Mouse (Mus musculus): Measurements from ENCODE around the gene Nek8. TPM values are rescaled to one million over a fixed set of nuclear protein-coding genes. Genes with fewer than 3 reads are reported as not detected.
A peak's percentile ranks its signal among the peaks of the same experiment; 100 is the strongest.

The Nek8 gene
- polyA plus RNA-seq, 1 experiment from 2014 or later: 13.5 TPM

DNA sequence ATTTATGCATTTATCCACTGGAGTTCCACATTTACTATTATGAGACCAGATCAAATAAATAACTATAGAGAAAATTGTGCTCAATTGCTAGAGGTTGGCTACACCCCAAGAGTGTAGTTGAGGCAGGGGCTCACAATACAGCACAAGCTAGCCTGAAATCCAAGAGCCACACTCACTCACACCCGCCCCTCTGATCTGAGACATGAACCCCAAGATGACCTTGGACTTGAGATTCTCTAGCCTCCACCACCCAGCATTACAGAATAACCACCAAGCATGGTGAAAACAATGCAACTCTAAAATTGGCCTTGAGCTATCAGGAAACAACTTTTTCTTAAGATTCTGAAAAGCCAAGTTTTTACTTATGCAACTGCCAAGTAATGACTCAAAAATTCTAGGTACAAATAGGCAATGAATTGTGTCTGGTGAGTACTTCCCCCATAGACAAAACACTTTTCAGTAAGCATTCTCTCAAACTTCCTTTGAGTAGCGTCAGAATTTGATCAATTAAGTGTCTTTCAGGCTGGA lies 5.4 kb upstream of the Nek8 start:
- no peak for DNase-seq (ENCODE audit: low spot score)
- H3K4me3 ChIP-seq: peak overlapping the region; percentile 95
- no peaks in the 10 kb centered on the region for H3K9me3 ChIP-seq
- peaks cover 41% of the 10 kb centered on the region for H3K36me3 ChIP-seq (replicated peaks)
- H3K4me1 ChIP-seq: peaks cover 61% of the 10 kb centered on the region
- 47% methylated on average over 2 of the region's 2 CpGs for WGBS
- H3K27me3 ChIP-seq (replicated peaks; ENCODE audit: low read depth, poor library complexity, severe bottlenecking): no peaks in the 10 kb centered on the region
- peak overlapping the region; percentile 99; the same call in 1 of the 2 replicates for H3K27ac ChIP-seq (replicated peaks)

DNA sequence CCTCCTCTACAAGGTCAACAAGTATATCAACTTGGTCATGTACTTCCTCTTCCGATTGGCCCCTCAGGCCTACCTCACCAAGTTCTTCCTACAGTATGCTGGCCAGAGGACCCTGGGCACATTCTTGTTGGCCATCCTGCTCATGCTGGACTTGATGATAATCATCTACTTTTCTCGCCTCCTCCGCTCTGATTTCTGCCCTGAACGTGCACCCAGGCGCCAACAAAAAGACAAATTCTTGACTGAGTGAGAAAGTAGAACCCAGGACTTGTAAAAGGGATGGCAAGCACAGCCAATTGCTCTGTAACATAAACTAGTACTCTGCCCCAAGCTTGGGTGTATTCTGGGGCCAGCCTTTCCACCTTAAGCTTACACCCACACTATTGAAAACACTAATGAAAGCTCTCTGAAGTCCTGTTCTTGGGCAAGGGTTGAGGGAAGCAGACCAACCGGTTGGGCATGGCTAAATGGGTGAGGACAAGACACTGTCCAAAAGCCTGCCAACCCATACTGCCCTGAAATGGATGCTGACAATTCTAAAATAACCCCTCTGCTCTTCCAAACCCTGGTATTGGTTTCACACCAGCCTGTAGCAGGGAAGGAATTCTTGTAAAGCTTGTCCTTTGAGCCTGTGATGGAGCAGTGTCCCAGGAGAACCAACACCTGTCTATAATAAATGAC lies 3.7 kb upstream of the Nek8 start:
- DNase-seq (ENCODE audit: low spot score): no peak
- 75% methylated on average over 6 of the region's 6 CpGs for WGBS
- Histone ChIP-seq H3K36me3 (replicated peaks) (peaks cover 41% of the 10 kb centered on the region), H3K9me3 (no peaks in the 10 kb centered on the region), H3K27me3 (replicated peaks; ENCODE audit: low read depth, poor library complexity, severe bottlenecking) (no peaks in the 10 kb centered on the region), H3K4me1 (peaks cover 69% of the 10 kb centered on the region), H3K4me3 (peak overlapping the region; percentile 70), H3K27ac (replicated peaks) (no peak overlapping the region)

DNA sequence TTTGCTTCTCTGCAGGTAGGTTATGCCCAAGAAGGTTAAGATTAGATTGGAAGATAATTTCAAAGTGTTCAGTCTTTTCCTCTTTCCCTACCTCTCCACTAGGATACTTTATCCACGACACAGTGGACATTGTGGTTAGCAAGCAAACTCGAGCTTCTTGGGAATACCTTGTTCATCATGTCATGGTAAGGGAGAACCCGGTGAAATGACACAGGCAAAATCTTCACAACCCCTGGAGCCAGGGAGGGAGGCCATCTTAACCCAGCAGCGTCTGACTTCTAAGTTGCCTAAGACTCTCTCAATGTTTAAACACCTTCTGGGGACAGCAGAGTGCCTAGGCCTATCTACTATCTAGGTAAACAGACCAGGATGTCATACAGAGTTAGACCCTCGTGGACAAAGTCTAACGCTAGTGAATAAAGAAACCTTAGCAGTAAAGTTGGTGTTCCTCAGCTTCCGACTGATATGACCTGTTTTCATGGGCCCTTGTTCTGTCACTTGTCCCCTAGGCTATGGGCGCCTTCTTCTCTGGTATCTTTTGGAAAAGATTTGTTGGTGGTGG lies 3.0 kb upstream of the Nek8 start:
- peaks cover 41% of the 10 kb centered on the region for H3K36me3 ChIP-seq (replicated peaks)
- H3K27me3 ChIP-seq (replicated peaks; ENCODE audit: low read depth, poor library complexity, severe bottlenecking): no peaks in the 10 kb centered on the region
- H3K27ac ChIP-seq (replicated peaks): peak overlapping the region; percentile 92
- H3K9me3 ChIP-seq: no peaks in the 10 kb centered on the region
- peak overlapping the region; percentile 70 for H3K4me3 ChIP-seq
- no peak for DNase-seq (ENCODE audit: low spot score)
- WGBS: 33% methylated on average over 8 of the region's 8 CpGs
- H3K4me1 ChIP-seq: peaks cover 75% of the 10 kb centered on the region

DNA sequence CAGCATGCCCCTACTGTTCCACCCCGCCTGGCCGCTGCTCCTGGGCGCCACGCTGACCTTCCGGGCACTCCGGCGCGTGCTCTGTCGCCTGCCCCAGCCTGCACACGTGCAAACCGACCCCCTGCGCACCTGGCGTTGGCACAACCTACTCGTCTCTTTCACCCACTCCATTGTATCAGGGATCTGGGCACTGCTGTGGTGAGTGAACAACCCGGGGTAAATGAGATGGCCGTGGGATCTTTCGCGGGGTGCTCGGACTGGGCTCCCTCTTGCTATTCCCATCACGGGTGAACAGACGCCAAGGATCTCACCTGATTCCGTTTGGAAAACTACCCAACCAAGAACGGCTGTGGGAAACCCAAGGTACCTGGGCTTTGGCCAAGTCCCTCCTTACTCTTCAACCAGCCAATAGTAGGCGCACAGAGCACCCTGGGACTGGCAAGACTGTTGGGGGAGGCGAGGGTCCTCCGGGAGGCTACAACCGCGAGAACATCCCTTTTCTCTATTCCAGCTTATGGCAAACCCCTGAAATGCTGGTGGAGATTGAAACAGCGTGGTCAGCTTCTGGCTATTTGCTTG lies 2.5 kb upstream of the Nek8 start:
- peaks cover 41% of the 10 kb centered on the region for H3K36me3 ChIP-seq (replicated peaks)
- H3K4me3 ChIP-seq: peak overlapping the region; percentile 70
- under 1% methylated on average over 29 of the region's 29 CpGs for WGBS
- peak; percentile 68 for DNase-seq (ENCODE audit: low spot score)
- H3K27me3 ChIP-seq (replicated peaks; ENCODE audit: low read depth, poor library complexity, severe bottlenecking): no peaks in the 10 kb centered on the region
- peak overlapping the region; percentile 92 for H3K27ac ChIP-seq (replicated peaks)
- no peaks in the 10 kb centered on the region for H3K9me3 ChIP-seq
- peaks cover 73% of the 10 kb centered on the region for H3K4me1 ChIP-seq

DNA sequence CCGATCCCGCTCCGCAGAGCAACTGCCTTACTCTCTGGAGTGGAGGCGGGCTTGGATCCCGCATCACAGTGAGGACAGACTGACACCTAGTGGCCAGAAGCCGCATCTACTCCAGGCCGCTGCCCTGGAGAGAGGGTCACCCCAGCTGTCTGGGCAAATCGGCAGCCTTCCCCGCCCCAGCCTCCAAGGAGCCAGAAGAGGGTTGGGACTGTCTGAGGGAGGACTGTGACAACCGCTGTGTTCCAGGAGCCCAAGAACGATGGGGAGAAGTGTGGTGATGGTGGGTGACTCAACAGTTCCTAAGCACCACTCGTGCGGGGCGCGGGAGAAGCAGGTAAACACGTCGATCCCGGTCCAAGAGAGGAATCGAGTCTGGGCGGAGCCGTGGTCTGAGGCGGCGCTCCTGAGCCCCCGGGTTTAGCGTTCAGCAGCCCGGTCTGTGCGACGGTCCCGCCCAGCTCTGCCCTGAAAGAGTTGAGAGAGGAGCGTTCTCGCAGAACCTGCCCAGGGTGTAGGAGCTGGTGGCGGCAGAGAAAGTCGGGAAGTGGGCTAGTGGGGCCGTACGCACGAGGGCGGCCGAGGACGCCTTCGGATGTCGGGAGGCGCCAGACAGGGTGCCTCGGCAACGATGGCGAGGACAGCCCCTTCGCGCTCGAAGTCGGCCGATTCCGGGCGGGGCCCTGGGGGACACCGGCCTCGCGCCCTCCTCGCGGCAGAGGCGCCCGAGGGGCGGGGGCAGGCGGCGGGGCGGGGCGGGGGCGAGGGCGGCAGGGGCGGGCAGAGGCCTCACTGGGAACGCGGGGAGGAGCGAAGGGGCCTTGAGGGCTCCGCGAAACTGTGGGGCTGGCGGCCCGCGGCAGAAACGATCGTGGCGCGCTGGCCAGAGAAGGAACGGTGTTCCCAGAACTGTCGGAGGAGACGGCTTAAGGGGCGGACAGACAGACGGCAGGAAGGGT lies 1.7 kb upstream of the Nek8 start:
- peaks cover 71% of the 10 kb centered on the region for H3K4me1 ChIP-seq
- peak overlapping the region; percentile 92 for H3K27ac ChIP-seq (replicated peaks)
- H3K9me3 ChIP-seq: no peaks in the 10 kb centered on the region
- peak; percentile 95 for DNase-seq (ENCODE audit: low spot score)
- under 1% methylated on average over 84 of the region's 84 CpGs for WGBS
- peaks cover 41% of the 10 kb centered on the region for H3K36me3 ChIP-seq (replicated peaks)
- peak overlapping the region; percentile 70 for H3K4me3 ChIP-seq
- H3K27me3 ChIP-seq (replicated peaks; ENCODE audit: low read depth, poor library complexity, severe bottlenecking): no peaks in the 10 kb centered on the region

DNA sequence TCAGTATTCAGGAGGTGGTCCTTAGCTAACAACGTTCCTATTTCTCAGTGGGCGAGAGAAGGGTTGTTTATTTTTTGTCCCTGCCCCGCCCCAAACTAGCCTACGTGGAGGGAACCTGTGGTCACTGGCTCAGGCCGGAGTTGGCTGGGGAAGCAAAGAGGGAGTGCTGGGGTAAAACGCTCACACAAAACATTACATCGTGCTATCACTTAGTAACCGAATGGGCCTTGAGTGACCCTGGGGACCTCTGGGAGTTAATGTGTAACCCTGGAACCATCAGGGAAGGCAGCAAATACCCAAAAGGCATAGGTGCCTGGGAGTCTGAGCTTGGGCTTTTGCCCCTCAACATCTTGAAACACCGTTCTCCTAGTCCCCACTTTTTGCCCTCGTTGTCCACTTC lies 962 bp upstream of the Nek8 start:
- H3K9me3 ChIP-seq: no peaks in the 10 kb centered on the region
- peak; percentile 58 for DNase-seq (ENCODE audit: low spot score)
- under 1% methylated on average over 10 of the region's 10 CpGs for WGBS
- no peaks in the 10 kb centered on the region for H3K27me3 ChIP-seq (replicated peaks; ENCODE audit: low read depth, poor library complexity, severe bottlenecking)
- peaks cover 70% of the 10 kb centered on the region for H3K4me1 ChIP-seq
- peak overlapping the region; percentile 70 for H3K4me3 ChIP-seq
- H3K27ac ChIP-seq (replicated peaks): peak overlapping the region; percentile 92
- H3K36me3 ChIP-seq (replicated peaks): peaks cover 42% of the 10 kb centered on the region

DNA sequence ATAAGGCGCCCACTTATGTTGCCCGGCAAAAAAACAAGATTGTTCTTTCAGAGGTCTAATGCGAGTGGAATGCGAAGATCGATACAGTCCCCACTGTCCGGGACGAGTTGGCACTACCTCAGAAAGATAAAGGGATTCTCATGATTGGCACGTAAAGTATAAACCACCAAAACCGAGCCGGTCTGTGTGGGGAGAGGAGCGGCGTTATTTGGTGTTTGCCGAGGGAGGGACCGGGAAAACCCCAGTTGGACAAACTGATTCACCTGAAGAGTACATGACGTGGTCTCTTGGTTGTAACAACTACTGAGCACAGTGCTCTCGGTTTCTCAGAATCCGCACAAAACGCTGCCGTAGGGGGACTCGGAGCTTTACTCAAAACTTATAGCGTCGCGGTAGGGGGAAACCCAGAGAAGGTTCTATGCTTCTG lies 443 bp upstream of the Nek8 start:
- WGBS: under 1% methylated on average over 23 of the region's 23 CpGs
- H3K27me3 ChIP-seq (replicated peaks; ENCODE audit: low read depth, poor library complexity, severe bottlenecking): no peaks in the 10 kb centered on the region
- peak overlapping the region; percentile 70 for H3K4me3 ChIP-seq
- H3K9me3 ChIP-seq: no peaks in the 10 kb centered on the region
- DNase-seq (ENCODE audit: low spot score): no peak
- H3K27ac ChIP-seq (replicated peaks): peak overlapping the region; percentile 92
- peaks cover 65% of the 10 kb centered on the region for H3K4me1 ChIP-seq
- peaks cover 42% of the 10 kb centered on the region for H3K36me3 ChIP-seq (replicated peaks)

DNA sequence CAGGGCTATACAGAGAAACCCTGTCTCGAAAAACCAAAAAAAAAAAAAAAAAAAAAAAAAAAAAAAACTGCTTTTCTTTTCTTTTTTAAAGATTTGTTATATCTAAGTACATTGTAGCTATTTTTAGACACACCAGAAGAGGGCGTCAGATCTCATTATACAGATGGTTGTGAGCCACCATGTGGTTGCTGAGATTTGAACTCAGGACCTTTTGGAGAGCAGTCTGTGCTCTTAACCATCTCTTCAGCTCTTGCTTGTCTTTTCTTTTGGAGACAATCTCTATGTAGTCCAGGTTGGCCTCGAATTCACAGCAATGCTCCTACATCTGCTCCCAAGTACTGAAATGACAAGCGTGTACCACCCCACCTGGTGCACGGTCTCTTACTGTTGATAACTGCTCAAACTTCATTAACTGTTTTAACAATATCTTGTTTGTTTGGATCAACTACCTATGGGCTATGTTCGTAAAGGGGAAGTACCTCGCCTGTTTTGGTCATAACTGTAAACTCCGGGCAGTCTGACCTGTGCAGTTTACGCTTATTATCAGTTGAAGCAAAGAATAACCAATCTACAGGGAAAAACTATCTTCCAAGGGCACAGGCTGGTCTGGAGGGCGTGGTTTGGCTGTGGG lies 589 bp downstream of the Nek8 start:
- DNase-seq (ENCODE audit: low spot score): no peak
- Histone ChIP-seq H3K27me3 (replicated peaks; ENCODE audit: low read depth, poor library complexity, severe bottlenecking) (no peaks in the 10 kb centered on the region), H3K4me1 (peaks cover 57% of the 10 kb centered on the region), H3K27ac (replicated peaks) (peak overlapping the region; percentile 92), H3K36me3 (replicated peaks) (peaks cover 37% of the 10 kb centered on the region), H3K4me3 (peak overlapping the region; percentile 70), H3K9me3 (no peaks in the 10 kb centered on the region)
- 12% methylated on average over 10 of the region's 10 CpGs for WGBS

DNA sequence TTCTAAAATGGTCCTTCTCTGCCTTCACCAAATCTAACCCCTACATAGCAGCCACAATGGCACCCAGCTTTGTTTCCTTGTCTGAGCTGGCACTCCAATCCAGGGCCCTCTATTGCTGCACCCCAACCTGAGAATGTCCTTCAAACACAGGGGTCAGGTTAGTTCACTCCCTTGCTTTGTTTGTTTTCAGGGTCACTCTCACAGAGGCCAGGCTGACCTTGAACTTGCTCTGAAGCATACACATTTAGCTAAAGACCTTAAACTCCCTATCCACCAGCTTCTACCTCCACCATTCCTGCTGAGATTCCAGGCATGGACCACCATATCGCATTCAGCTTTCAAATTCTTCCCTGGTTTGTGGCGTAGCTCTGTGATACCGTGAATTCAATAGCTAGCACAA lies 2.0 kb downstream of the Nek8 start:
- no peak for DNase-seq (ENCODE audit: low spot score)
- Histone ChIP-seq H3K4me1 (peaks cover 44% of the 10 kb centered on the region), H3K27ac (replicated peaks) (no peak overlapping the region), H3K4me3 (no peak overlapping the region), H3K27me3 (replicated peaks; ENCODE audit: low read depth, poor library complexity, severe bottlenecking) (no peaks in the 10 kb centered on the region), H3K36me3 (replicated peaks) (peaks cover 31% of the 10 kb centered on the region), H3K9me3 (no peaks in the 10 kb centered on the region)
- 87% methylated on average over 3 of the region's 3 CpGs for WGBS

DNA sequence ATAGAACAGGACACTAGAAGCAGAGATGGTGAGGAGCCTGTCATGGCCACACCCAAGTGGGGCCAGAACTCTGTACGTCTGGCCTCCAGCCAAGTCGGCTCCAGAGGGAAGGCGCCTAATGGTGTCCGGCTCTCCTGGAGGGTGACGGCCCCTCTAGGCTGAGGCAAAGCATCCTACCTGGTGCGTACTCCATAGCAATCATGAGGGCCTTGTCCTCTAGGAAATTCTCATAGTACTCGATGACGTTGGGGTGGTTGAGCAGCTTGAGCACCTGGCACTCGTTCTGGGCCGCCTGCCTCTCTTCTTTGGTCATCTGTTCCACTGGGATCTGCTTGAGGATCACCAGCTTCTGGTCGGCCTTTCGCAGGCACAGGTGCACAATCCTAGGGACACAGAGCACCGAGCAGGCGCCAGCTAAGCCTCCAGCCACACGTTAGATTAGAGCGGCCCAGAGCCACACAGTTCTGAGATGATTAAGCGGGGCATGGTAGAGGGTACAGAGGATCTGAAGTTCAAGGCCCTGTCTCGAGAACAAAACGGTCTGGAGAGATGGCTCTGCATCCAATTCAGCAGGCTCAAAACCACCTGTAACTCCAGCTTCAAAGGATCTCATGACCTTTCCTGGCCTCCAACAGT lies 3.6 kb downstream of the Nek8 start:
- no peak for DNase-seq (ENCODE audit: low spot score)
- no peak overlapping the region for H3K27ac ChIP-seq (replicated peaks)
- WGBS: 88% methylated on average over 19 of the region's 19 CpGs

DNA sequence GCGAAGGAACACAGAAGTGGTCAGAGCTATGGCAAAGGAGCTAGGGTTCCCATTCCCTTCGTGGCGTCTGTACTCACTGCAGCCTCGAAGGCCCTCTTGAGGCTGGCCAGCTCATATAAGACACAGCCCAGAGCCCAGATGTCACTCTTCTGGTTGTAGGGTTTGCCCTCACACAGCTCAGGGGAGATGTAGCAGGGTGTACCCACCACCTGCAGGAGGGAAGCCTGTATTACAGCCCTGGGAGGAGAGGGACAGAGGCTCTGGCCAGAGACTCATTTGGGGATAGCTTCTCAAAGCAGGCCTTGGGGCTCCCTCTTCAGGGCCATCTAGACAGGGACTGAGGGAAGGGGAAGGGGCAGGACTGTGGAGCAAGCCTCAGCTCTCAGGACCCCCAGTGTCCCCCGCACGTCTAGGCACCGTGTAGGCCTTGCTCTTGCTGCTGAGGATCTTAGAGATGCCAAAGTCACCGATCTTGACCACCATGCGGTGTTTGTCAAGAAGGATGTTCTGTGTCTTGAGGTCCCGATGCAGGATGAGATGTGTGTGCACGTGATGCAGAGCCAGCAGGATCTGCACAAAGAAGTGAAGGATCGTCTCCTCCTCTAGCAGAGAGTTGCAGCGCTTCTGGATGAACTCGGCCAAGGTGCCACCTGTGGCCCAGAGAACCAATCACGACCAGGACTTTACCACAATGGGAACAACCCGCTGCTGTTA lies 4.3 kb downstream of the Nek8 start:
- 83% methylated on average over 16 of the region's 16 CpGs for WGBS
- peaks cover 27% of the 10 kb centered on the region for H3K36me3 ChIP-seq (replicated peaks)
- no peak for DNase-seq (ENCODE audit: low spot score)
- no peaks in the 10 kb centered on the region for H3K9me3 ChIP-seq
- peaks cover 7% of the 10 kb centered on the region for H3K27me3 ChIP-seq (replicated peaks; ENCODE audit: low read depth, poor library complexity, severe bottlenecking)
- no peak overlapping the region for H3K27ac ChIP-seq (replicated peaks)
- no peak overlapping the region for H3K4me3 ChIP-seq
- peaks cover 32% of the 10 kb centered on the region for H3K4me1 ChIP-seq

More for the DNA sequence above, 3.6 kb downstream of the Nek8 start:
- Histone ChIP-seq H3K4me1 (peaks cover 34% of the 10 kb centered on the region), H3K4me3 (no peak overlapping the region), H3K27me3 (replicated peaks; ENCODE audit: low read depth, poor library complexity, severe bottlenecking) (peaks cover under 1% of the 10 kb centered on the region; the same call in 1 of the 2 replicates), H3K36me3 (replicated peaks) (peaks cover 23% of the 10 kb centered on the region), H3K9me3 (no peaks in the 10 kb centered on the region)

Measured in embryonic facial prominence, embryonic 10.5 days (tissue).